Mouse (Mus musculus) thymus, adult 2 months (tissue): ENCODE data around the gene Tff3.

ENCODE experiments used
- CTCF ChIP-seq: fragments of 200-500 bp; IDR thresholded peaks from 2 replicates; pipeline ENCODE4 v1.5.1; 2012; ENCODE audit warnings: mild to moderate bottlenecking, control low read depth, low read length, moderate library complexity, borderline replicate concordance; ENCODE audit not compliant: control insufficient read depth, poor library complexity, insufficient read depth; ENCODE audit errors: extremely low read depth
- POLR2A ChIP-seq: fragments of 200-500 bp; IDR thresholded peaks from 2 replicates; pipeline ENCODE4 v1.6.1; 2012; ENCODE audit warnings: mild to moderate bottlenecking, low read length, control low read depth, moderate library complexity; ENCODE audit not compliant: control insufficient read depth, poor library complexity, insufficient read depth; ENCODE audit errors: extremely low read depth

DNA sequence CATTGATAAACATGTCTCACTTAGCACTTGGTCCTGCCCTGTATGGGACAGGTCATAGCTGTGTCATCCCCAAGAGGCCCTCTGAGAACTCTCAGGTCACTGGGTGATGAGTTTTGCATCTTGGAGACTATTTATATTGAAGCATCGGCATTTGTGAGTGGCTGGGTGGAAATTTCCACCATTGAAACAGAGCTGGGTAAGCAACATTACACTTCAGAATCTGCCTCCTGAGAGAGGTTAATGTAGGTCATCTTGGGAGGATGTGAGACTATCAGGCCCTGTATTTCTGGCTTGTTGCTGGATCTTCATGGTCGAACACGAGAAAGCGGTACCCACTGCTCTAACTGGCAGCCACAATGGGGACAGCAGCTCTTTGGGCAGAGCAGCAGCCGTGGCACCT, 54.0 kb downstream of the Tff3 start:
- no peak for TF ChIP-seq CTCF
- TF ChIP-seq POLR2A, result no peak
